Mouse (Mus musculus): Measurements from ENCODE around the gene Dpf3. TPM values are rescaled to one million over a fixed set of nuclear protein-coding genes. Genes with fewer than 3 reads are reported as not detected.

Dpf3 gene
- polyA plus RNA-seq (2015; fragmentation: Nextera tagmentation; extraction: Ambion mirVana): 19.2 and 21.8 TPM in 2 replicates

- Histone ChIP-seq H3K9me3 (replicated peaks; ENCODE audit: control insufficient read depth, low read length) (peaks cover 6% of the 10 kb centered on the region), H3K27me3 (ENCODE audit: control insufficient read depth, insufficient read depth, low read length) (no peaks in the 10 kb centered on the region), H3K36me3 (ENCODE audit: control insufficient read depth, insufficient read depth) (no peaks in the 10 kb centered on the region), H3K27ac (ENCODE audit: low read length) (peak within 1 kb of the TSS; percentile 88), H3K4me1 (ENCODE audit: control insufficient read depth, insufficient read depth, low read length) (peaks cover 27% of the 10 kb centered on the region), H3K4me2 (ENCODE audit: low read depth, low read length) (peak within 1 kb of the TSS; percentile 72), H3K9ac (ENCODE audit: low read length) (peak within 1 kb of the TSS; percentile 84), H3K4me3 (ENCODE audit: low read length) (peak within 1 kb of the TSS; percentile 69)
- ATAC-seq (replicated peaks; ENCODE audit: extremely low read depth, insufficient read depth, low FRiP score): peak; percentile 95
- WGBS: under 1% methylated on average over 31 of the region's 31 CpGs
Observed at GRCm38 (mm10) chr12:83487476-83487991, at the start of gene Dpf3. Gene Dpf3, minus strand, starts transcription at chr12:83487716.

GRCm38 (mm10) chr12:83536039-83536438, 48.5 kb upstream of the Dpf3 start:
- H3K27me3 ChIP-seq (ENCODE audit: control insufficient read depth, insufficient read depth, low read length): no peaks in the 10 kb centered on the region
- WGBS: 52% methylated on average over 9 of the region's 9 CpGs
- no peaks in the 10 kb centered on the region for H3K9me3 ChIP-seq (replicated peaks; ENCODE audit: control insufficient read depth, low read length)
- no peak overlapping the region for H3K4me2 ChIP-seq (ENCODE audit: low read depth, low read length)
- H3K27ac ChIP-seq (ENCODE audit: low read length): no peak overlapping the region
- H3K4me1 ChIP-seq (ENCODE audit: control insufficient read depth, insufficient read depth, low read length): no peaks in the 10 kb centered on the region
- no peak for ATAC-seq (replicated peaks; ENCODE audit: extremely low read depth, insufficient read depth, low FRiP score)
- H3K36me3 ChIP-seq (ENCODE audit: control insufficient read depth, insufficient read depth): peaks cover 24% of the 10 kb centered on the region
- no peak overlapping the region for H3K9ac ChIP-seq (ENCODE audit: low read length)
- H3K4me3 ChIP-seq (ENCODE audit: low read length): no peak overlapping the region

- Histone ChIP-seq H3K4me1 (ENCODE audit: control insufficient read depth, insufficient read depth, low read length) (no peaks in the 10 kb centered on the region), H3K4me2 (ENCODE audit: low read depth, low read length) (no peak overlapping the region), H3K27ac (ENCODE audit: low read length) (no peak overlapping the region), H3K36me3 (ENCODE audit: control insufficient read depth, insufficient read depth) (peaks cover 20% of the 10 kb centered on the region), H3K27me3 (ENCODE audit: control insufficient read depth, insufficient read depth, low read length) (no peaks in the 10 kb centered on the region), H3K4me3 (ENCODE audit: low read length) (no peak overlapping the region), H3K9me3 (replicated peaks; ENCODE audit: control insufficient read depth, low read length) (no peaks in the 10 kb centered on the region), H3K9ac (ENCODE audit: low read length) (no peak overlapping the region)
- 88% methylated on average over 11 of the region's 11 CpGs for WGBS
- ATAC-seq (replicated peaks; ENCODE audit: extremely low read depth, insufficient read depth, low FRiP score): no peak
Observed at GRCm38 (mm10) chr12:83535428-83535827, 47.9 kb upstream of the Dpf3 start.

- Histone ChIP-seq H3K27ac (ENCODE audit: low read length) (no peak overlapping the region), H3K4me2 (ENCODE audit: low read depth, low read length) (no peak overlapping the region), H3K4me1 (ENCODE audit: control insufficient read depth, insufficient read depth, low read length) (no peaks in the 10 kb centered on the region), H3K9ac (ENCODE audit: low read length) (no peak overlapping the region), H3K36me3 (ENCODE audit: control insufficient read depth, insufficient read depth) (peaks cover 10% of the 10 kb centered on the region), H3K27me3 (ENCODE audit: control insufficient read depth, insufficient read depth, low read length) (no peaks in the 10 kb centered on the region), H3K9me3 (replicated peaks; ENCODE audit: control insufficient read depth, low read length) (no peaks in the 10 kb centered on the region), H3K4me3 (ENCODE audit: low read length) (no peak overlapping the region)
- WGBS: 75% methylated on average over 3 of the region's 3 CpGs
- no peak for ATAC-seq (replicated peaks; ENCODE audit: extremely low read depth, insufficient read depth, low FRiP score)
Observed at GRCm38 (mm10) chr12:83534190-83534589, 46.7 kb upstream of the Dpf3 start.

GRCm38 (mm10) chr12:83532966-83533365, 45.5 kb upstream of the Dpf3 start:
- H3K27ac ChIP-seq (ENCODE audit: low read length): no peak overlapping the region
- ATAC-seq (replicated peaks; ENCODE audit: extremely low read depth, insufficient read depth, low FRiP score): peak; percentile 67; the same call in 1 of the 2 replicates
- WGBS: 65% methylated on average over 3 of the region's 3 CpGs
- H3K9me3 ChIP-seq (replicated peaks; ENCODE audit: control insufficient read depth, low read length): no peaks in the 10 kb centered on the region
- H3K4me3 ChIP-seq (ENCODE audit: low read length): no peak overlapping the region
- peaks cover 6% of the 10 kb centered on the region; the same call in 1 of the 2 replicates for H3K36me3 ChIP-seq (ENCODE audit: control insufficient read depth, insufficient read depth)
- no peak overlapping the region for H3K4me2 ChIP-seq (ENCODE audit: low read depth, low read length)
- no peaks in the 10 kb centered on the region for H3K4me1 ChIP-seq (ENCODE audit: control insufficient read depth, insufficient read depth, low read length)
- no peak overlapping the region for H3K9ac ChIP-seq (ENCODE audit: low read length)
- H3K27me3 ChIP-seq (ENCODE audit: control insufficient read depth, insufficient read depth, low read length): no peaks in the 10 kb centered on the region

GRCm38 (mm10) chr12:83531992-83532391, 44.5 kb upstream of the Dpf3 start:
- H3K9ac ChIP-seq (ENCODE audit: low read length): no peak overlapping the region
- H3K27me3 ChIP-seq (ENCODE audit: control insufficient read depth, insufficient read depth, low read length): no peaks in the 10 kb centered on the region
- ATAC-seq (replicated peaks; ENCODE audit: extremely low read depth, insufficient read depth, low FRiP score): no peak
- peaks cover 7% of the 10 kb centered on the region for H3K36me3 ChIP-seq (ENCODE audit: control insufficient read depth, insufficient read depth)
- H3K4me1 ChIP-seq (ENCODE audit: control insufficient read depth, insufficient read depth, low read length): no peaks in the 10 kb centered on the region
- no peak overlapping the region for H3K4me2 ChIP-seq (ENCODE audit: low read depth, low read length)
- no peak overlapping the region for H3K27ac ChIP-seq (ENCODE audit: low read length)
- no peak overlapping the region for H3K4me3 ChIP-seq (ENCODE audit: low read length)
- no peaks in the 10 kb centered on the region for H3K9me3 ChIP-seq (replicated peaks; ENCODE audit: control insufficient read depth, low read length)
- 92% methylated on average over 6 of the region's 6 CpGs for WGBS

- H3K9ac ChIP-seq (ENCODE audit: low read length): no peak overlapping the region
- no peak for ATAC-seq (replicated peaks; ENCODE audit: extremely low read depth, insufficient read depth, low FRiP score)
- H3K9me3 ChIP-seq (replicated peaks; ENCODE audit: control insufficient read depth, low read length): no peaks in the 10 kb centered on the region
- H3K27me3 ChIP-seq (ENCODE audit: control insufficient read depth, insufficient read depth, low read length): no peaks in the 10 kb centered on the region
- H3K4me3 ChIP-seq (ENCODE audit: low read length): no peak overlapping the region
- 77% methylated on average over 5 of the region's 5 CpGs for WGBS
- peaks cover 22% of the 10 kb centered on the region for H3K4me1 ChIP-seq (ENCODE audit: control insufficient read depth, insufficient read depth, low read length)
- H3K36me3 ChIP-seq (ENCODE audit: control insufficient read depth, insufficient read depth): peaks cover 5% of the 10 kb centered on the region; the same call in 1 of the 2 replicates
- no peak overlapping the region for H3K4me2 ChIP-seq (ENCODE audit: low read depth, low read length)
- no peak overlapping the region for H3K27ac ChIP-seq (ENCODE audit: low read length)
Observed at GRCm38 (mm10) chr12:83528665-83529064, 41.1 kb upstream of the Dpf3 start.

GRCm38 (mm10) chr12:83527816-83528215, 40.3 kb upstream of the Dpf3 start:
- no peak overlapping the region for H3K4me2 ChIP-seq (ENCODE audit: low read depth, low read length)
- 69% methylated on average over 6 of the region's 6 CpGs for WGBS
- ATAC-seq (replicated peaks; ENCODE audit: extremely low read depth, insufficient read depth, low FRiP score): no peak
- peaks cover 3% of the 10 kb centered on the region; the same call in 1 of the 2 replicates for H3K36me3 ChIP-seq (ENCODE audit: control insufficient read depth, insufficient read depth)
- no peaks in the 10 kb centered on the region for H3K9me3 ChIP-seq (replicated peaks; ENCODE audit: control insufficient read depth, low read length)
- H3K27me3 ChIP-seq (ENCODE audit: control insufficient read depth, insufficient read depth, low read length): no peaks in the 10 kb centered on the region
- no peak overlapping the region for H3K9ac ChIP-seq (ENCODE audit: low read length)
- peaks cover 23% of the 10 kb centered on the region for H3K4me1 ChIP-seq (ENCODE audit: control insufficient read depth, insufficient read depth, low read length)
- no peak overlapping the region for H3K27ac ChIP-seq (ENCODE audit: low read length)
- H3K4me3 ChIP-seq (ENCODE audit: low read length): no peak overlapping the region

- 0 out of 2 replicates have a peak overlapping the region, but pooled peaks have one; percentile 17 for H3K4me2 ChIP-seq (ENCODE audit: low read depth, low read length)
- H3K4me1 ChIP-seq (ENCODE audit: control insufficient read depth, insufficient read depth, low read length): peaks cover 30% of the 10 kb centered on the region
- WGBS: 62% methylated on average over 18 of the region's 18 CpGs
- no peaks in the 10 kb centered on the region for H3K9me3 ChIP-seq (replicated peaks; ENCODE audit: control insufficient read depth, low read length)
- H3K36me3 ChIP-seq (ENCODE audit: control insufficient read depth, insufficient read depth): peaks cover 3% of the 10 kb centered on the region; the same call in 1 of the 2 replicates
- H3K27ac ChIP-seq (ENCODE audit: low read length): peak overlapping the region; percentile 64
- H3K9ac ChIP-seq (ENCODE audit: low read length): peak overlapping the region; percentile 1; the same call in 1 of the 2 replicates
- no peaks in the 10 kb centered on the region for H3K27me3 ChIP-seq (ENCODE audit: control insufficient read depth, insufficient read depth, low read length)
- H3K4me3 ChIP-seq (ENCODE audit: low read length): no peak overlapping the region
- peak; percentile 30; the same call in 1 of the 2 replicates for ATAC-seq (replicated peaks; ENCODE audit: extremely low read depth, insufficient read depth, low FRiP score)
Observed at GRCm38 (mm10) chr12:83525822-83526544, 38.5 kb upstream of the Dpf3 start.
